Comparison of ENCODE assay signal across 8 mouse cellular contexts in the genomic region with DNA sequence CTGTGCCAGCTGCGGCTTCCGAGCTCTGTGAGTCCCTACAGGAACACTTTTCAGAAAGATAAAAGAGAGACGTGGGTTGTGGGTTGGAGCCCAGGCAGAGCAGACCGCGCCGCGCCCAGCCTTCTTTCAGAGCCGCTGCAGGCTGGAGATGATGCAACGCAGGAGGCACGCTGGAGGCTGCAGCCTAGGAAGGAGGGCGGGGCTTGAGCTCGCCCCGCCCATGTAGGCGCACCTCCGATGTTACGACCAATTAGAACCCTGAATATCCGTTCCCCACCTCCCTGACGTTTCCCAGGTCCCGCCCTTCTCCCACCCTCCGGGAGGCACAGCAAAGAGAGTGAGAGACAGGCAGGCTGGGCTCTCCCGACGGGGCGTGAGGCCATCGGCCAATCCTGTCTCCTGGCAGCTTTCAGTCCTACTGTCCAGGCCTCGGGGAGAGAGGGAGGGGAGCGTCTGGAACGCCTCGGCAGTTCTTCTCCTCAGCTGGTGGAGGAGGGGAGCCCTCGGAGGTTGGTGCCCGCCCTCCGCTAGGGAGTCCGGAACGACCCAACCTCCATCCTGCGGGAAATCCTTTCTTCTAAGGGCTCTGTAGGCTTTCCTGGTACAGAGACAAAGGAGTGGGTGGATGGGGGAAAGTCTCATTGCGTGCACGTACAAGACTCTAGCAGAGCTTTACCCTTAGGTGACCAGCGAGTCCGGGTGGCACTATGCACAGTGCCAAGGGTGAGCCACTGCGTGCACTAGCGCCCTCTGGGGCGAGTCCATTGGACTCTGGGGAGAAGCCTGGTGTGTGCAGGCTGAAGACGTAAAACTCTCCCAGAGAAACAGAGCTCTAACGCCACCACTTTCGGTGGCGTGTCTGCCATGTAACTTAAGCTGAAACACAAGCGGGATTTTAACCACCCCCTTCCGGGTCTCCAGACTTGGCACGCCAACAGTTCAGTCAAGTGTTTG. TPM values are rescaled to one million over a fixed set of nuclear protein-coding genes. Genes with fewer than 3 reads are reported as not detected.
DNase-seq lines count a peak whose midpoint lies in the region; ATAC-seq and TF ChIP-seq lines count a peak whose summit lies in the region.

Slc1a4 (minus strand) TSS at position 153 of the 954 bp plus-strand sequence.

- peak; percentile 98 for ATAC-seq in embryonic facial prominence, embryonic 14.5 days (ENCODE audit: low read depth)
- ATAC-seq in limb, embryonic 13.5 days (ENCODE audit: low FRiP score, low read depth) = peak; percentile 98
- peak; percentile 98 for ATAC-seq in midbrain, embryonic 16.5 days

- under 1% methylated on average over 38 of the region's 48 CpGs for WGBS in embryonic facial prominence, embryonic 14.5 days
- WGBS in heart, adult 2 months = under 1% methylated on average over 48 of the region's 48 CpGs
- WGBS in limb, embryonic 13.5 days = under 1% methylated on average over 48 of the region's 48 CpGs
- under 1% methylated on average over 48 of the region's 48 CpGs for WGBS in midbrain, embryonic 16.5 days

- H3K27me3 ChIP-seq in embryonic facial prominence, embryonic 14.5 days (replicated peaks; ENCODE audit: control insufficient read depth, insufficient read depth, low read length) = no peaks in the 10 kb centered on the region
- no peaks in the 10 kb centered on the region for H3K27me3 ChIP-seq in heart, adult 2 months (ENCODE audit: control insufficient read depth, insufficient read depth, low read length)
- H3K27me3 ChIP-seq in limb, embryonic 13.5 days = no peaks in the 10 kb centered on the region
- no peaks in the 10 kb centered on the region for H3K27me3 ChIP-seq in midbrain, embryonic 16.5 days (ENCODE audit: control insufficient read depth, insufficient read depth, low read depth, low read length)

- peak within 1 kb of the TSS; percentile 78 for H3K9ac ChIP-seq in embryonic facial prominence, embryonic 14.5 days (ENCODE audit: low read depth, low read length)
- peak within 1 kb of the TSS; percentile 58 for H3K9ac ChIP-seq in heart, adult 2 months (ENCODE audit: low read depth, low read length)
- peak within 1 kb of the TSS; percentile 75 for H3K9ac ChIP-seq in limb, embryonic 13.5 days
- peak within 1 kb of the TSS; percentile 94 for H3K9ac ChIP-seq in midbrain, embryonic 16.5 days (ENCODE audit: low read depth, low read length)

- no peaks in the 10 kb centered on the region for H3K36me3 ChIP-seq in embryonic facial prominence, embryonic 14.5 days (ENCODE audit: control insufficient read depth, insufficient read depth, low read length)
- H3K36me3 ChIP-seq in heart, adult 2 months (ENCODE audit: control insufficient read depth, insufficient read depth, low read length) = no peaks in the 10 kb centered on the region
- no peaks in the 10 kb centered on the region for H3K36me3 ChIP-seq in limb, embryonic 13.5 days
- no peaks in the 10 kb centered on the region for H3K36me3 ChIP-seq in midbrain, embryonic 16.5 days (ENCODE audit: control insufficient read depth, insufficient read depth, low read length)

- H3K4me3 ChIP-seq in embryonic facial prominence, embryonic 14.5 days (ENCODE audit: low read depth, low read length) = peak within 1 kb of the TSS; percentile 59
- H3K4me3 ChIP-seq in heart, adult 2 months = peak within 1 kb of the TSS; percentile 78
- H3K4me3 ChIP-seq in limb, embryonic 13.5 days = peak within 1 kb of the TSS; percentile 63
- H3K4me3 ChIP-seq in midbrain, embryonic 16.5 days (ENCODE audit: low read depth, low read length) = peak within 1 kb of the TSS; percentile 84

- no peaks in the 10 kb centered on the region for H3K79me2 ChIP-seq in heart, adult 2 months (replicated peaks; ENCODE audit: control insufficient read depth, insufficient read depth, low read length)

- TF ChIP-seq EP300 in heart, adult 2 months (IDR thresholded peaks at IDR 0.05; ENCODE audit: insufficient read depth, low read depth, low read length) = peak; percentile 61; the same call in 1 of the 2 replicates

- H3K27ac ChIP-seq in embryonic facial prominence, embryonic 14.5 days (replicated peaks; ENCODE audit: low read depth, low read length) = peak within 1 kb of the TSS; percentile 95
- H3K27ac ChIP-seq in heart, adult 2 months = peak within 1 kb of the TSS; percentile 91
- H3K27ac ChIP-seq in limb, embryonic 13.5 days = peak within 1 kb of the TSS; percentile 96
- H3K27ac ChIP-seq in midbrain, embryonic 16.5 days (ENCODE audit: low read length) = peak within 1 kb of the TSS; percentile 99

- intact Hi-C loops in heart, adult 2 months (cut with DNase I) = loop anchor here (1.0 to 5.0 kb wide), 4 partner anchors 68 to 200 kb away; partner anchors contain the start of gene Rab1a

- peak; percentile 85 for TF ChIP-seq CTCF in heart, adult 2 months (IDR thresholded peaks at IDR 0.05)

- H3K4me2 ChIP-seq in embryonic facial prominence, embryonic 14.5 days (ENCODE audit: low read depth, low read length) = peak within 1 kb of the TSS; percentile 97
- peak within 1 kb of the TSS; percentile 94 for H3K4me2 ChIP-seq in limb, embryonic 13.5 days (replicated peaks)
- H3K4me2 ChIP-seq in midbrain, embryonic 16.5 days (ENCODE audit: low read length) = peak within 1 kb of the TSS; percentile 65

- peak; percentile 98 for DNase-seq in 3T3-L1 (ENCODE audit: low read depth, low spot score)
- DNase-seq in adrenal gland, postnatal 4 days (ENCODE audit: low spot score in 2 of 2) = peak; percentile 65 to 83
- DNase-seq in embryonic facial prominence, embryonic 14.5 days (ENCODE audit: low spot score) = peak; percentile 99
- DNase-seq in heart, adult 2 months = peak; percentile 91 to 96
- DNase-seq in kidney, adult 8-10 months = peak; percentile 94 to 96
- peak; percentile 88 to 92 for DNase-seq in spleen, postnatal 10 days (ENCODE audit: low spot score in 2 of 2)

- H3K4me1 ChIP-seq in embryonic facial prominence, embryonic 14.5 days (ENCODE audit: control insufficient read depth, insufficient read depth, low read length) = peaks cover 18% of the 10 kb centered on the region
- H3K4me1 ChIP-seq in heart, adult 2 months (ENCODE audit: control insufficient read depth, insufficient read depth, low read length) = no peaks in the 10 kb centered on the region
- peaks cover 27% of the 10 kb centered on the region for H3K4me1 ChIP-seq in limb, embryonic 13.5 days
- peaks cover 20% of the 10 kb centered on the region for H3K4me1 ChIP-seq in midbrain, embryonic 16.5 days (ENCODE audit: control insufficient read depth, insufficient read depth, low read length)

- no peaks in the 10 kb centered on the region for H3K9me3 ChIP-seq in embryonic facial prominence, embryonic 14.5 days (ENCODE audit: control insufficient read depth, low read length)
- H3K9me3 ChIP-seq in limb, embryonic 13.5 days = no peaks in the 10 kb centered on the region
- H3K9me3 ChIP-seq in midbrain, embryonic 16.5 days (replicated peaks; ENCODE audit: control insufficient read depth, low read length, poor library complexity, severe bottlenecking) = no peaks in the 10 kb centered on the region

- peak; percentile 88 for TF ChIP-seq POLR2A in heart, adult 2 months (IDR thresholded peaks at IDR 0.05; ENCODE audit: insufficient read depth, low read depth, low read length)

RNA-seq across cellular contexts. Expression of gene Slc1a4, which starts in this region (rescaled TPM):
- 10 to 100 TPM in 1 of 2 experiments, 1 to 10 TPM in 1; 8.7 to 10.8 TPM for total RNA-seq in adrenal gland, postnatal 4 days (2021)
- polyA plus RNA-seq in embryonic facial prominence, embryonic 14.5 days (2014; fragmentation: Nextera tagmentation; extraction: Ambion mirVana) = 24.8 and 26.6 TPM in 2 replicates
- 1 to 10 TPM; 1.3 to 1.4 TPM for total RNA-seq in heart, adult 2 months (2021)
- polyA plus RNA-seq in heart, adult 2 months (2012; rRNA removed) = 1.4 and 2.0 TPM in 2 replicates
- polyA plus RNA-seq in limb, embryonic 13.5 days (2015; fragmentation: Nextera tagmentation; extraction: Ambion mirVana) = 14.5 and 16.4 TPM in 2 replicates
- polyA plus RNA-seq in midbrain, embryonic 16.5 days (2015; fragmentation: Nextera tagmentation; extraction: Ambion mirVana) = 65.0 and 75.6 TPM in 2 replicates

Comparison
In these comparisons a context has a peak if more than half of its experiments do, and no peak if none do; other contexts are left out.
1. Peak in every context shown above with its lines: DNase-seq, ATAC-seq, H3K4me3 ChIP-seq and H3K27ac ChIP-seq.
2. RNA of gene Slc1a4 (total RNA-seq): 8.7 to 10.8 TPM in adrenal gland, postnatal 4 days; 1.3 to 1.4 TPM in heart, adult 2 months; every median in the first group is over 4 times any median in the second.